Mouse (Mus musculus) cerebellum, adult 2 months (tissue): ENCODE measurements around the gene Grik4.

ENCODE experiments used
- CTCF ChIP-seq: fragments of 200-500 bp; IDR thresholded peaks from 2 replicates; pipeline ENCODE4 v1.5.1; 2011; ENCODE audit warnings: low read depth, mild to moderate bottlenecking, control low read depth, low read length, moderate library complexity, borderline replicate concordance; ENCODE audit not compliant: insufficient read depth
- POLR2A ChIP-seq: fragments of 200-500 bp; IDR thresholded peaks from 2 replicates; pipeline ENCODE4 v1.6.1; 2011; ENCODE audit warnings: low read length, control low read depth, borderline replicate concordance; ENCODE audit not compliant: insufficient read depth

GRCm38 (mm10) chr9:42964366-42964765 is 20.1 kb upstream of the Grik4 start:
- TF ChIP-seq CTCF (no peak), POLR2A (no peak)
